Mouse (Mus musculus): ENCODE data around the gene Cd164l2. TPM values are rescaled to one million over a fixed set of nuclear protein-coding genes. Genes with fewer than 3 reads are reported as not detected.

Cd164l2 gene
- polyA plus RNA-seq, 1 experiment from 2014 or later, result 1.1 TPM

GRCm38 (mm10) chr4:133242710-133243109, 30.8 kb downstream of the Cd164l2 start:
- no peak for ATAC-seq
- Histone ChIP-seq H3K36me3 (ENCODE audit: control insufficient read depth, insufficient read depth) (no peaks in the 10 kb centered on the region), H3K4me2 (ENCODE audit: low read length) (no peak overlapping the region), H3K9ac (replicated peaks; ENCODE audit: low read depth, low read length) (no peak overlapping the region), H3K4me1 (replicated peaks; ENCODE audit: control insufficient read depth, insufficient read depth, low read length) (peaks cover 13% of the 10 kb centered on the region), H3K27ac (ENCODE audit: low read length) (no peak overlapping the region), H3K9me3 (ENCODE audit: control insufficient read depth, low read length) (no peaks in the 10 kb centered on the region), H3K27me3 (replicated peaks; ENCODE audit: control insufficient read depth, insufficient read depth, low read length) (peaks cover 42% of the 10 kb centered on the region), H3K4me3 (replicated peaks; ENCODE audit: low read length) (no peak overlapping the region)
- 53% methylated on average over 9 of the region's 9 CpGs for WGBS

- no peak overlapping the region for H3K4me3 ChIP-seq (replicated peaks; ENCODE audit: low read length)
- peaks cover 46% of the 10 kb centered on the region for H3K27me3 ChIP-seq (replicated peaks; ENCODE audit: control insufficient read depth, insufficient read depth, low read length)
- WGBS, result 60% methylated on average over 13 of the region's 13 CpGs
Observed at GRCm38 (mm10) chr4:133243538-133243937, 31.6 kb downstream of the Cd164l2 start.

GRCm38 (mm10) chr4:133244289-133244688, 32.4 kb downstream of the Cd164l2 start:
- H3K9me3 ChIP-seq (ENCODE audit: control insufficient read depth, low read length), result no peaks in the 10 kb centered on the region
- 83% methylated on average over 1 of the region's 1 CpGs for WGBS
- no peak for ATAC-seq
- peaks cover 13% of the 10 kb centered on the region for H3K4me1 ChIP-seq (replicated peaks; ENCODE audit: control insufficient read depth, insufficient read depth, low read length)
- H3K27ac ChIP-seq (ENCODE audit: low read length), result no peak overlapping the region
- no peak overlapping the region for H3K9ac ChIP-seq (replicated peaks; ENCODE audit: low read depth, low read length)
- peaks cover 48% of the 10 kb centered on the region for H3K27me3 ChIP-seq (replicated peaks; ENCODE audit: control insufficient read depth, insufficient read depth, low read length)
- no peak overlapping the region for H3K4me2 ChIP-seq (ENCODE audit: low read length)
- H3K36me3 ChIP-seq (ENCODE audit: control insufficient read depth, insufficient read depth), result no peaks in the 10 kb centered on the region
- no peak overlapping the region for H3K4me3 ChIP-seq (replicated peaks; ENCODE audit: low read length)

More at GRCm38 (mm10) chr4:133243538-133243937, 31.6 kb downstream of the Cd164l2 start:
- no peak overlapping the region for H3K9ac ChIP-seq (replicated peaks; ENCODE audit: low read depth, low read length)
- H3K36me3 ChIP-seq (ENCODE audit: control insufficient read depth, insufficient read depth), result no peaks in the 10 kb centered on the region
- H3K9me3 ChIP-seq (ENCODE audit: control insufficient read depth, low read length), result no peaks in the 10 kb centered on the region
- no peak overlapping the region for H3K4me2 ChIP-seq (ENCODE audit: low read length)
- H3K27ac ChIP-seq (ENCODE audit: low read length), result no peak overlapping the region
- H3K4me1 ChIP-seq (replicated peaks; ENCODE audit: control insufficient read depth, insufficient read depth, low read length), result peaks cover 13% of the 10 kb centered on the region
- no peak for ATAC-seq

GRCm38 (mm10) chr4:133247072-133247471, 35.1 kb downstream of the Cd164l2 start:
- no peak overlapping the region for H3K9ac ChIP-seq (replicated peaks; ENCODE audit: low read depth, low read length)
- no peaks in the 10 kb centered on the region for H3K9me3 ChIP-seq (ENCODE audit: control insufficient read depth, low read length)
- no peak overlapping the region for H3K4me2 ChIP-seq (ENCODE audit: low read length)
- no peak overlapping the region for H3K27ac ChIP-seq (ENCODE audit: low read length)
- WGBS, result 20% methylated on average over 15 of the region's 15 CpGs
- no peak overlapping the region for H3K4me3 ChIP-seq (replicated peaks; ENCODE audit: low read length)
- peaks cover 48% of the 10 kb centered on the region for H3K27me3 ChIP-seq (replicated peaks; ENCODE audit: control insufficient read depth, insufficient read depth, low read length)
- no peak for ATAC-seq
- H3K4me1 ChIP-seq (replicated peaks; ENCODE audit: control insufficient read depth, insufficient read depth, low read length), result peaks cover 12% of the 10 kb centered on the region
- H3K36me3 ChIP-seq (ENCODE audit: control insufficient read depth, insufficient read depth), result no peaks in the 10 kb centered on the region

GRCm38 (mm10) chr4:133247806-133248449, 36.0 kb downstream of the Cd164l2 start:
- 80% methylated on average over 13 of the region's 13 CpGs for WGBS
- no peak for ATAC-seq
- H3K36me3 ChIP-seq (ENCODE audit: control insufficient read depth, insufficient read depth), result no peaks in the 10 kb centered on the region
- H3K27me3 ChIP-seq (replicated peaks; ENCODE audit: control insufficient read depth, insufficient read depth, low read length), result peaks cover 46% of the 10 kb centered on the region
- no peak overlapping the region for H3K4me3 ChIP-seq (replicated peaks; ENCODE audit: low read length)
- H3K9ac ChIP-seq (replicated peaks; ENCODE audit: low read depth, low read length), result no peak overlapping the region
- no peak overlapping the region for H3K4me2 ChIP-seq (ENCODE audit: low read length)
- H3K4me1 ChIP-seq (replicated peaks; ENCODE audit: control insufficient read depth, insufficient read depth, low read length), result peaks cover 12% of the 10 kb centered on the region
- H3K27ac ChIP-seq (ENCODE audit: low read length), result no peak overlapping the region
- no peaks in the 10 kb centered on the region for H3K9me3 ChIP-seq (ENCODE audit: control insufficient read depth, low read length)

GRCm38 (mm10) chr4:133250609-133251008, 38.7 kb downstream of the Cd164l2 start:
- Histone ChIP-seq H3K9ac (replicated peaks; ENCODE audit: low read depth, low read length) (peak overlapping the region; percentile 51), H3K4me3 (replicated peaks; ENCODE audit: low read length) (peak overlapping the region; percentile 38), H3K4me2 (ENCODE audit: low read length) (peak overlapping the region; percentile 64), H3K36me3 (ENCODE audit: control insufficient read depth, insufficient read depth) (no peaks in the 10 kb centered on the region), H3K4me1 (replicated peaks; ENCODE audit: control insufficient read depth, insufficient read depth, low read length) (peaks cover 12% of the 10 kb centered on the region), H3K27me3 (replicated peaks; ENCODE audit: control insufficient read depth, insufficient read depth, low read length) (peaks cover 39% of the 10 kb centered on the region), H3K27ac (ENCODE audit: low read length) (no peak overlapping the region), H3K9me3 (ENCODE audit: control insufficient read depth, low read length) (no peaks in the 10 kb centered on the region)
- 2% methylated on average over 22 of the region's 22 CpGs for WGBS
- no peak for ATAC-seq

GRCm38 (mm10) chr4:133251214-133251613, 39.3 kb downstream of the Cd164l2 start:
- Histone ChIP-seq H3K36me3 (ENCODE audit: control insufficient read depth, insufficient read depth) (no peaks in the 10 kb centered on the region), H3K9ac (replicated peaks; ENCODE audit: low read depth, low read length) (peak overlapping the region; percentile 51), H3K4me2 (ENCODE audit: low read length) (peak overlapping the region; percentile 64), H3K27ac (ENCODE audit: low read length) (no peak overlapping the region), H3K4me3 (replicated peaks; ENCODE audit: low read length) (peak overlapping the region; percentile 38), H3K4me1 (replicated peaks; ENCODE audit: control insufficient read depth, insufficient read depth, low read length) (peaks cover 12% of the 10 kb centered on the region), H3K27me3 (replicated peaks; ENCODE audit: control insufficient read depth, insufficient read depth, low read length) (peaks cover 39% of the 10 kb centered on the region), H3K9me3 (ENCODE audit: control insufficient read depth, low read length) (no peaks in the 10 kb centered on the region)
- no peak for ATAC-seq
- 1% methylated on average over 31 of the region's 31 CpGs for WGBS

GRCm38 (mm10) chr4:133252089-133252488, 40.2 kb downstream of the Cd164l2 start:
- no peak overlapping the region for H3K4me2 ChIP-seq (ENCODE audit: low read length)
- H3K36me3 ChIP-seq (ENCODE audit: control insufficient read depth, insufficient read depth), result no peaks in the 10 kb centered on the region
- no peak overlapping the region for H3K4me3 ChIP-seq (replicated peaks; ENCODE audit: low read length)
- no peak overlapping the region for H3K9ac ChIP-seq (replicated peaks; ENCODE audit: low read depth, low read length)
- no peak overlapping the region for H3K27ac ChIP-seq (ENCODE audit: low read length)
- peaks cover 12% of the 10 kb centered on the region for H3K4me1 ChIP-seq (replicated peaks; ENCODE audit: control insufficient read depth, insufficient read depth, low read length)
- peaks cover 37% of the 10 kb centered on the region for H3K27me3 ChIP-seq (replicated peaks; ENCODE audit: control insufficient read depth, insufficient read depth, low read length)
- H3K9me3 ChIP-seq (ENCODE audit: control insufficient read depth, low read length), result no peaks in the 10 kb centered on the region
- ATAC-seq, result no peak
- WGBS, result 38% methylated on average over 4 of the region's 4 CpGs

GRCm38 (mm10) chr4:133253412-133253811, 41.5 kb downstream of the Cd164l2 start:
- no peak for ATAC-seq
- Histone ChIP-seq H3K9ac (replicated peaks; ENCODE audit: low read depth, low read length) (no peak overlapping the region), H3K27me3 (replicated peaks; ENCODE audit: control insufficient read depth, insufficient read depth, low read length) (peaks cover 31% of the 10 kb centered on the region), H3K4me3 (replicated peaks; ENCODE audit: low read length) (no peak overlapping the region), H3K4me2 (ENCODE audit: low read length) (no peak overlapping the region), H3K36me3 (ENCODE audit: control insufficient read depth, insufficient read depth) (no peaks in the 10 kb centered on the region), H3K9me3 (ENCODE audit: control insufficient read depth, low read length) (no peaks in the 10 kb centered on the region), H3K4me1 (replicated peaks; ENCODE audit: control insufficient read depth, insufficient read depth, low read length) (peaks cover 12% of the 10 kb centered on the region), H3K27ac (ENCODE audit: low read length) (no peak overlapping the region)
- WGBS, result 82% methylated on average over 12 of the region's 12 CpGs

- Histone ChIP-seq H3K27me3 (replicated peaks; ENCODE audit: control insufficient read depth, insufficient read depth, low read length) (peaks cover 25% of the 10 kb centered on the region), H3K9me3 (ENCODE audit: control insufficient read depth, low read length) (no peaks in the 10 kb centered on the region), H3K9ac (replicated peaks; ENCODE audit: low read depth, low read length) (no peak overlapping the region), H3K4me1 (replicated peaks; ENCODE audit: control insufficient read depth, insufficient read depth, low read length) (peaks cover 11% of the 10 kb centered on the region), H3K4me2 (ENCODE audit: low read length) (no peak overlapping the region), H3K36me3 (ENCODE audit: control insufficient read depth, insufficient read depth) (no peaks in the 10 kb centered on the region), H3K4me3 (replicated peaks; ENCODE audit: low read length) (no peak overlapping the region), H3K27ac (ENCODE audit: low read length) (no peak overlapping the region)
- WGBS, result 57% methylated on average over 6 of the region's 6 CpGs
- ATAC-seq, result no peak
Observed at GRCm38 (mm10) chr4:133255392-133255791, 43.5 kb downstream of the Cd164l2 start.
